Mouse (Mus musculus): ENCODE results near the gene Gm17402.
A peak's percentile ranks its signal among the peaks of the same experiment; 100 is the strongest.

Gm17402 gene

DNA sequence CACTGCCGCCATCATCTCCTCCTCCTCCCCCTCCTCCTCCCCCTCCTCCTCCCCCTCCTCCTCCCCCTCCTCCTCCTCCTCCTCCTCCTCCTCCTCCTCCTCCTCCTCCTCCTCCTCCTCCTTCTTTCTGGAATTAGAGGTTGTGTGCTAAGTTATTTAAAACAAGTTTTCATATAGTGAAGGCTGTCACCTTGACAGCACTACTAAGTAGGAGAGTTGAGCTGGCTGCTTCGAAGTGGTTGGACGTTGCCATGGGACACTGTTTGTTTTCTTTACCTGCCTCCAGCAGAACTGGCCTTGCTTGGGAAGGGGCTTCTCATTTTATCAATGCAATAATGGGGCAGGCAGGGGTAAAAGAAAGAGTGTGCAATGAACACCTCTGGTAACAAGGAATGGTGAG, at the start of gene Gm17402:
TSS of gene Gm17402 (minus strand) at position 101 of the 400 bp plus-strand sequence.
- DNase-seq = no peak

DNA sequence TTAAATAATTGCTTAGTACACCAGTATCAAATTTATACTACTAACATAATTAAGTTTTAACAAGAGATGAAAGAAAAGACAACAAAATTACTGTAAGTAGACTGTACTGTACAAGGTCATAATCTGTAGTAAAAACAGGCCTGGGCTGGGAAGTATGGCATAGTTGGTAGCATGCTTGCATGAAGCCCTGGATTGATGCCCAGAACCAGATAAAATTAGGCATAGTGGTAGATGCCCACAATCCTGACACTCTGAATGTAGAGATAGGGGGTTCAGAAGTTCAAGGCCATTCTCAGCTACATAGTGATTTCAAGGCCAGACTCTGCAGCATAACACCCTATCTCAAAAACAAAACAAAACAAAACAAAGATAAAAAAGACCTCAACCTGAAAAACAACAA, 3.3 kb upstream of the Gm17402 start:
- DNase-seq = no peak

DNA sequence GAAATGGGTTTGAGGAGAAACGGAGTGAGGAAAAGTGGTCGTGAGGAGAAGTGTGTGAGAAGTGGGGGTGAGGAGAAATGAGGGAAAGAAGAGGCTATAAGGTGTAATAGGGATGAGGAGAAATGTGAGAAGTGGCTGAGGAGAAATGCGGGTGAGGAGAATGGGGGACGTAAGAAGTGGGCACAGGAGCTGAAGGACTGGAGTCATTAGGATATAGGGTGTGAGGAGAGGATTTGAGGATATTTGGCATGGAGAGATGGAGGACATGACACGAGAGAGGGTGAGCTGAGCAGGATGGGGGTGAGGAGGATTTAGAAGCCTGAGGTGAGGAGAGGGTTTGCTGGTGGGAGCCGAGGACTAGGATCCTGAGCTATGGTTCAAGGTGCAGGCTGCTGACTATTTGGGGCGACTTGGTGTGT, 594 bp downstream of the Gm17402 start:
- no peak for DNase-seq

DNA sequence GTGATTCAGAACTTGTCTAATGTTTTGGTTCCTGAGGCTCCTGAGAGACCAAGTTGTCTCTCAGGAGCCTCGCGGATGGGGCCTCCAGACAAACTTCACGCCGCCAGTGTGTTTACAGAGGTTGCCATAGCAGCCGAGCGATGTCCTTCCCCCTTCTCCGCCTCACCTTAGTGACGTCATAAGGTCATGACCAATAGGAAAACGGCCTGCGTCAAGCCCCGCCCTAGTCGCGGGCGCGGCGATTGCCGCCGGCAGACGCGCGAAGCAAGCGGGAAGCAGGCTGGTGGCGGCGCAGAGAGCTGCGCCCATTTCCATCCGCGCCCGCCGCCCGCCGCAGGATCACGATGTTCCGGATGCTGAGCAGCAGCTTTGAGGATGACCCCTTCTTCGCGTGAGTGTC, 1.1 kb downstream of the Gm17402 start, which contains the start of gene Mlf1:
TSS of gene Mlf1 (plus strand) at position 226 of the 400 bp plus-strand sequence.
- DNase-seq = peak; percentile 95

DNA sequence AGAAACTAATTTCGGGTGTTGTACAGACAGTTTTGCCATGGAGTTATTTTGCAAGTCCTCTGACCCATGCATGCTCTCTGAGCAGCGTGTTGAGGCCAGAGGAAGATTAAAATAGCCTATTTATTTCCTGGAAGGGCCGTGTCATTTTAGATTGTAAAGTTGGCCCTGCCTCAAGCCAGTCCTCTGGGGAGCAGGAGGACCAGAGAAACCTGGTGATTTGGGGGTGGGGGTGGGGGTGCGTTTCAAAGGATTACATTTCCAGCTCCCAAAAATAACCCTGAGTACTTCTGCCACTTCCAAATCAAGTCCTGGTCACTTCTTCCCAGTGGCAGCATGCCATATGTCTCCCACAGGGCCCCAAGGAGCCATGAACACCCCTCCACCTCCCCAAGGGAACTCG, 2.2 kb downstream of the Gm17402 start:
- no peak for DNase-seq

DNA sequence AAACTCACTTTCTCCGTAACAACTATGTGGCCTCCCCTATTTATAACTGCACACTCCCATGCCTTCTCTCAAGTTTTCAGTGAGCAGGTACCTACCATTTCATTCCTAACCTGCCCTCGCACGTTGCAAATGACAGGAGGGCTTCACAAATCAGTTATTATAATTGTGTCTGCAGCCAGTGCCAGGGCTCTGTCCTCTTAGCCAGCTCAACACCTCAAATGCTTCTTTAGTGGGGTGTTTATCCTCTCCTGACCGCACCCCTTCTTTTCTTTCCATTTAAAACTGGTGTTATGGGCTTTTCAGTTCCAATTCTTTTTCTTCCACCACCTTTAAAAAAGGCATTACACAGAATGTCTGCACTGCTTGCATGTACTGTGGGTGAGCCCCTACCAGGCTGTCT, 2.8 kb downstream of the Gm17402 start:
- DNase-seq = no peak

DNA sequence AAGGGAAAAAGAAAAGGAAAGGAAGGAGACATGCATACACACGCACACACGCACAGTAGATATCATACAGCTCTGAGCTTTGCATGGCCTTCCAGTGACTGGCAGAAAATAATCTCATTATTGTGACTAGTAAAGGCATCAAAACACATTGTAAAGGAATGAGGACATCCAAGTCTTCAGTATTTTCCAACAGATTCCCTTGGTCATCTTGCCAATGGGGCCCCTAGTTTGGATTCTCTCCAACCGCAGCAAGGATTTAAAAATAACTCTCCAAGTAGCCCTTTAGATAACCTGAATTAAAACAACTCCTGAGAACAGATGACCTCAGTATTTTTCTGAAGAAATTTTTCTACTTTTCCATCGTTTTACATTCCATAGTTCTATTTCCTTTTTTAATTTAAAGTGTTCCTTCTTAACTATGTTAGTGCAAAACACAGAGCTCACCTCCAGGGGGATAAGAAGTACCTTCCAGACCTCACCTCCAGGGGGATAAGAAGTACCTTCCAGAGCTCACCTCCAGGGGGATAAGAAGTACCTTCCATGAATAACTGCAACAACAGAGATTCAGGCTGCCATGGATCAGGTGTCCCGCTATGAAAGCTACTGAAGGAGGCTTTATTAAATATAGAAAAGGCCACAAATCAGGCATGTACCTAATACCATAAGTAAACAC, 5.4 kb downstream of the Gm17402 start:
- DNase-seq = no peak

DNA sequence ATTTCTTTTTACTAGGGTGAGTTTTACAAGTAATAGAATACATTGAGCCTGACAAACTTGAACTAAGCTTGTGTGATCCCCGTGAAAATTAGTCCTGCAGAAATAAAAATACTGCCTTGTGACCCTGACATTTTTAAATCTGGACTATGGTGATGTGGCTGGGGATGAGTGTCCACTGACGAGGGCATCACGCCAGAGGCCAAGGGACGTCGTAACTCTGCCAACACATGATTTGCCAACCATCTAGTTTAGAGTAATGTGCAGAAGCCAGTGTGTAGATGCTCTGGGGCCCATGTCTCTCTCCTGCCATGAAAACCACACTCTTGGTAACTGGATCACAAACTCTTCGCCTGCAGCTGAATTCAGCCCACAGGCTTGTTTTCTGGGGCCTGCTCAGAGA, 7.5 kb downstream of the Gm17402 start:
- DNase-seq = no peak

GRCm38 (mm10) chr3:67366087-67366892, 8.7 kb downstream of the Gm17402 start:
- no peak for DNase-seq

DNA sequence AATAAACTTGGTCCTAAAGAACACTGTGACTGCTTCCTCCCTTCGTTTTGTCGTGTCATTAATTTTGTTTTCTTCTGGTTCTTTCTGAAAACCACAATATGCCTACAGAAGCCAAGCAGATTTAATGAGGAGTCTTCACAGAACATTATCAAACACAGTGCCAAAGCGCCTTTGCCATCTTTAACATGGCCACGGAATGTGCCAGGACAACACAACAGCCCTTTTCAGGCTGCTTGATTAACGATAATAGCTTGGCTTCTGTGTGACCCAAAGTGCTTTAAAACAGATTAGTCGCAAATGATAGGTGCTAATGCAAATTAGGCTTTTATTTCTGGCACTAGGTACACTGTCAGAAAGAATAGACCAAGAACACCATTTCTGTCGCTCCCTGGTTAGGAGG, 16.6 kb downstream of the Gm17402 start:
- DNase-seq = no peak

GRCm38 (mm10) chr3:67352763-67353149, 22.2 kb downstream of the Gm17402 start:
- DNase-seq = no peak

- peak; percentile 57 for DNase-seq
Observed at GRCm38 (mm10) chr3:67352128-67352762, 22.7 kb downstream of the Gm17402 start.

DNA sequence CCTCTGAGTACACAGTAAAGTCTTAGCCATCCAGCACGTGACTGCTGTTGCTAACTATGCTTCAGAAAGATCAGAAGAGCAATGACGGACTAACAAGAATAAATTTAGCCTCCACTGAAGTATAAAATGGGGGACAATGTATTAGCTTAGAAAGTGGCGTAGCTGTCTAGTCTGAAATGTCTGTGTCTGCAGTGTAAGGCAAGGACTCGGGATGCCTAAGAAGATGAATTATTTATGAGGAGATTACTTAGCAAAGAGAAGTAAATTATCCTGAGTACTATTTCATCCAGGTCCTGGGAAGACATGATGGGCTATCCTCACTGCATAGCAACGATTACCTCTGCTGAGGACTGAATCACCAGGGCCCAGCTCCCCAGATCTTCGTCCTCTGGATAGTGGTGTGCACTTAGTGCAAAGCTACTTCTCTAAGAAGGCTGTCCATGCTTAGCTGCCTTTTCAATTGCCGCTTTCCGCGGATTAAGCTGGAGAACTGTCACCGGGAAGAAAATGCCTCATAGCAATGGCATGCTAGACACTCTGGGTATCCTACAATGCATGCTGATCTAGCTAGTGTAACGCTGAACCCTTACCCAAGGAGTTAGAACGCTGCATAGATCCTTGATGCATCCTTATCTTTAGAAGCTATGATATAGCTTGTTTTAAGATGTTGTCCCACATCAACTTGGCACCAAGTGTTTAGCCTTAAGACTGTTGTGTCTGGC, 23.4 kb downstream of the Gm17402 start:
- DNase-seq = no peak

GRCm38 (mm10) chr3:67346674-67347073, 28.3 kb downstream of the Gm17402 start:
- DNase-seq = no peak

DNA sequence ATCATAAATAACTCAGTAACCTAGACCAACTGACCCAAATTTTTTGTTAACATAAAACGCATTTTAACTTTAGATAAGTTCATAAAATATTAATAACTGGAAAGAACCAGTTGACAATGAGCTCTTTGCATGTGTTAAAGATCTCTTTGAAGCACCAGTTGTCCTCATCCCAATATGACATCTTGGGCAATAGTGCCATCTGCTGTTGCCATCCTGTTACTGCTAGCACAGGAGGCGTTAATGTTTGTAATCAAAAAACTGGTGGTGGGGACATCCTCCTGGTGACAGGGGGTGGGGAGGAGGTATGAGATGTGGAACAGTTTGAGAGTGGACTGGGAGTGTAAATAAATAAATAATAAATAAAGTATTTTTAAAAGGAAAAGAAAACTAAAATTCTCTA, 30.4 kb downstream of the Gm17402 start:
- DNase-seq = peak; percentile 65

DNA sequence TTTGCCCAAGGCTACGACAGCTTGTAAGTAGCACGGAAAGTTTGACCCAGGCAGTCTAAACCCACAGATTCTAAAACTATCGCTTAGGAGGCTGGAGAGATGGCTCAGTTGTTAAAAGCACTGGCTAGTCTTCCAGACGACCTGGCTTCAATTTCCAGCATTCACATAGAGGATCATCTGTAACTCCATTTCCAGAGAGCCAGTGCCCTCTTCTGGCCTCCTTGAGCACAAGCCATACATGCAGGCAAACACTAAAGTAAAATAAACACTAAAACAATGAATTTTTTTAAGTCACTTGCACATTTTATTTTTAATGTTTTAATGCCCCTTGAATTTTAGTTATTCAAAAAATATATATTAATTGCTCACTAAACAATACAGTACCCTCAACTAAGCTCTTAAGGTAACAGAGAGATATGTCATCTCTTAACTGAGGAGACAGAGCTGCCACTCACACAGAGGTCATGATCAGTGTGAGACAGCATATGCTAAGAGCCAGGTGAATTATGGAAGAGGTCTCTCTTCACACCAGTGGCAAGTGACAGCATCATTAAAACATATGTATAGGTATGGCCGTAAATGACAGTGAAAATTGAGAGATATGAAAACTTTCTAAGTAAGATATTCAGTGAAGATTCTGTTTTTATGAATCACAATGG, 31.8 kb downstream of the Gm17402 start:
- peak; percentile 71 for DNase-seq

DNA sequence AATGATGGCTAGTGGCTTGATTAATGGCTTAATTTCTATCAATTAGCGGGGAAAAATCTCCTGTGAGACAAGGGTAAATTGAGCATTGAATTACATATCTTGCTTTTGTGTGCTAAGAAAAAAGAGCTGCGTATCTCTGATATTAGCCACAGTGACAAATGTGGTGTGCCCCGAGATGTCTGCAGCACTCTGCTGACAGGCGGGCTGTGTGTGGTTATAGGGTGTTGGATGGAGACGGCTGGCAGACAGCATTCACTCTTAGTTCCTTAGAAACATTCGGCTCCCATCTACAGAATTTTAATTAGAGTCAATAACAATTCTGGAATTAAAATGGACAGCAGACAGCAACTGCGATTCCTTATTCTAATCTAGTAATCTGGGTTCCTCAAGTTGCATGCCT, 34.0 kb downstream of the Gm17402 start:
- DNase-seq = no peak

GRCm38 (mm10) chr3:67339558-67339957, 35.4 kb downstream of the Gm17402 start:
- DNase-seq = no peak

DNA sequence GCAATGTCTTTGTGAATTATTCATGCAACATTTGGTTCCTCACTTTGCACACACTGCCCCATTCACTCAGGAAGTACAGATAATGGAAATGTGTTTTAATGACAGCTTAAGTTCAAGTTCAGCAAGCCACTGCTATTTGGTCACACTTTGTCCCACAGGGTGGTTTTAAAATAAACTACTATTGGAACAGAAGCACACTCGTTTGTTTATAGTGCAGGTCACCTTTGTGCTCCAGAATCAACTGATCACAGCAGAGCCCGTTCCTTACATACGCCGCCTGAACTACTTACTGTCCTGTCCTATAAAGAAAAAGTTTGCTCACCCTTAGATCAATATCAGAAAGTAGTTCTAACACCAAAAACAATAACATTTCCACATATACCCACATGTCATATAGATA, 52.5 kb downstream of the Gm17402 start:
- no peak for DNase-seq
